Comparison of ENCODE assay signal across 8 mouse cellular contexts in the genomic region with DNA sequence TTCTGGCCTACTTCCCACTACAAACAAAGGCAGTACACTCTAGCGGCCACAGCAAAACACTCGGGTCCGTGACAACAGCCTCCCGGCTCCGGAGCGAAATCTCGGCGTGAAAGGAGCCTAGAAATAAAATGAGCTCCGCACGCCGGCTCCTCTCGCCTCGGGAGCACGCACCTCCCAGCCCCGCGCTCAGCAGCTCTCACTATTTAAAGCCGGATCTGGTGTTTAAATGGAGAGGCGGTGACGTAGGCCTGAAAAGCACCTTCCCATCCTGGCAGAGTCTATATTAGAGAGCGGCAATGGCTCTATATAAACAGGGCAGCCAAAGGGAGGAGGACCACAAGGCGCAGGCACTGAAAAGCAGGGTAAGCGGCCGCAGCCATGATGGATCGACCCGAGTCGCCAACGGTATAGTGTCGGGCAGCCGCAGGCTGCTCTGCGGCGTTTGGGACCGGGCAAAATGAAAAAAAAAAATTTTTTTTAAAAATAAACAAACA. TPM values are rescaled to one million over a fixed set of nuclear protein-coding genes. Genes with fewer than 3 reads are reported as not detected.
DNase-seq lines count a peak whose midpoint lies in the region; ATAC-seq and TF ChIP-seq lines count a peak whose summit lies in the region.

No protein-coding gene starts in this region.

- peak overlapping the region; percentile 86 for H3ac ChIP-seq in myocyte (ENCODE audit: control insufficient read depth, insufficient read length)

- H3K27ac ChIP-seq in bone marrow macrophage, adult 2 months (ENCODE audit: insufficient read depth, low read depth, low read length): peak overlapping the region; percentile 78
- H3K27ac ChIP-seq in embryonic fibroblast, embryonic 13.5 days (ENCODE audit: insufficient read depth, low read length): peak overlapping the region; percentile 84
- peak overlapping the region; percentile 100 for H3K27ac ChIP-seq in heart, embryonic 11.5 days (ENCODE audit: low read depth, low read length)
- H3K27ac ChIP-seq in kidney, embryonic 16.5 days (ENCODE audit: low read length): peak overlapping the region; percentile 99
- peak overlapping the region; percentile 99 for H3K27ac ChIP-seq in liver, adult 2 months (replicated peaks; ENCODE audit: insufficient read depth, low read depth, low read length)

- TF ChIP-seq POLR2A in bone marrow macrophage, adult 2 months (IDR thresholded peaks at IDR 0.05; ENCODE audit: borderline replicate concordance, low read depth, low read length): peak; percentile 96
- peak; percentile 98 for TF ChIP-seq POLR2A in embryonic fibroblast, embryonic 13.5 days (IDR thresholded peaks at IDR 0.05; ENCODE audit: low read depth, low read length)
- peak; percentile 95 for TF ChIP-seq POLR2A in liver, adult 2 months (IDR thresholded peaks at IDR 0.05; ENCODE audit: extremely low read depth, insufficient read depth, low read length)
- peak; percentile 88 for TF ChIP-seq POLR2A in myocyte (IDR thresholded peaks at IDR 0.05; ENCODE audit: insufficient read length, low read depth)

- no peaks in the 10 kb centered on the region for H3K27me3 ChIP-seq in heart, embryonic 11.5 days (ENCODE audit: control insufficient read depth, insufficient read depth, low read length)
- no peaks in the 10 kb centered on the region for H3K27me3 ChIP-seq in kidney, embryonic 16.5 days (ENCODE audit: insufficient read depth, low read length)
- H3K27me3 ChIP-seq in liver, adult 2 months (ENCODE audit: control insufficient read depth, insufficient read depth, low read length): no peaks in the 10 kb centered on the region
- H3K27me3 ChIP-seq in myocyte (ENCODE audit: control insufficient read depth, insufficient read depth, insufficient read length): no peaks in the 10 kb centered on the region
- H3K27me3 ChIP-seq in splenic B cell, adult 2 months (ENCODE audit: control insufficient read depth, insufficient read depth, low read length, poor library complexity, severe bottlenecking): no peaks in the 10 kb centered on the region

- WGBS in heart, embryonic 11.5 days (ENCODE audit: insufficient replicate concordance): under 1% methylated on average over 32 of the region's 32 CpGs
- under 1% methylated on average over 32 of the region's 32 CpGs for WGBS in kidney, embryonic 16.5 days
- WGBS in liver, adult 2 months: under 1% methylated on average over 32 of the region's 32 CpGs

- peaks cover 5% of the 10 kb centered on the region for H3K36me3 ChIP-seq in heart, embryonic 11.5 days (ENCODE audit: control insufficient read depth, insufficient read depth, low read length)
- peaks cover 14% of the 10 kb centered on the region for H3K36me3 ChIP-seq in kidney, embryonic 16.5 days (ENCODE audit: insufficient read depth, low read length)
- H3K36me3 ChIP-seq in liver, adult 2 months (ENCODE audit: control insufficient read depth, insufficient read depth, low read length): peaks cover 15% of the 10 kb centered on the region; the same call in 1 of the 2 replicates
- peaks cover 23% of the 10 kb centered on the region for H3K36me3 ChIP-seq in myocyte (ENCODE audit: control insufficient read depth, insufficient read depth)
- H3K36me3 ChIP-seq in splenic B cell, adult 2 months (ENCODE audit: control insufficient read depth, insufficient read depth, low read length, poor library complexity, severe bottlenecking): peaks cover 4% of the 10 kb centered on the region

- H3K4me3 ChIP-seq in bone marrow macrophage, adult 2 months (ENCODE audit: insufficient read depth, low read length): peak overlapping the region; percentile 55
- H3K4me3 ChIP-seq in embryonic fibroblast, embryonic 13.5 days (ENCODE audit: insufficient read depth, low read length): peak overlapping the region; percentile 91
- peak overlapping the region; percentile 90 for H3K4me3 ChIP-seq in heart, embryonic 11.5 days (ENCODE audit: low read depth, low read length)
- peak overlapping the region; percentile 90 for H3K4me3 ChIP-seq in kidney, embryonic 16.5 days (ENCODE audit: low read length)
- H3K4me3 ChIP-seq in liver, adult 2 months (ENCODE audit: insufficient read depth, low read depth, low read length): peak overlapping the region; percentile 89
- H3K4me3 ChIP-seq in myocyte: peak overlapping the region; percentile 53

- no peaks in the 10 kb centered on the region; the same call in 1 of the 2 replicates for H3K79me2 ChIP-seq in liver, adult 2 months (ENCODE audit: control insufficient read depth, insufficient read depth, low read length)
- H3K79me2 ChIP-seq in myocyte (ENCODE audit: control insufficient read depth, insufficient read depth): peaks cover 27% of the 10 kb centered on the region

- ATAC-seq in heart, embryonic 11.5 days (replicated peaks; ENCODE audit: insufficient number of reproducible peaks, low FRiP score, low TSS enrichment): peak; percentile 83
- peak; percentile 92 for ATAC-seq in kidney, embryonic 16.5 days (ENCODE audit: low FRiP score, low TSS enrichment)

- H3K9ac ChIP-seq in heart, embryonic 11.5 days (ENCODE audit: low read depth, low read length): peak overlapping the region; percentile 100
- peak overlapping the region; percentile 100 for H3K9ac ChIP-seq in kidney, embryonic 16.5 days (replicated peaks; ENCODE audit: low read length)
- H3K9ac ChIP-seq in liver, adult 2 months (ENCODE audit: low read depth, low read length): peak overlapping the region; percentile 93

- peak; percentile 94 for DNase-seq in A20 (ENCODE audit: low read depth, low spot score)
- peak; percentile 90 for DNase-seq in liver, adult 2 months (ENCODE audit: extremely low read depth, low read depth, low spot score)
- peak; percentile 94 for DNase-seq in splenic B cell, adult 2 months (ENCODE audit: low read depth, low spot score)

- no peak for TF ChIP-seq CTCF in bone marrow macrophage, adult 2 months (IDR thresholded peaks at IDR 0.05; ENCODE audit: low read depth, low read length)
- TF ChIP-seq CTCF in embryonic fibroblast, embryonic 13.5 days (IDR thresholded peaks at IDR 0.05; ENCODE audit: borderline replicate concordance, insufficient read depth, low read length): no peak
- TF ChIP-seq CTCF in liver, adult 2 months (IDR thresholded peaks at IDR 0.05; ENCODE audit: low read depth, low read length): 0 out of 2 replicates have a peak, but pooled peaks have one; percentile 11

- no peaks in the 10 kb centered on the region for H3K9me3 ChIP-seq in heart, embryonic 11.5 days (replicated peaks; ENCODE audit: control insufficient read depth, low read length)
- H3K9me3 ChIP-seq in kidney, embryonic 16.5 days (ENCODE audit: low read length): no peaks in the 10 kb centered on the region

- H3K4me1 ChIP-seq in bone marrow macrophage, adult 2 months (ENCODE audit: control insufficient read depth, insufficient read depth, low read length): peaks cover 31% of the 10 kb centered on the region
- H3K4me1 ChIP-seq in embryonic fibroblast, embryonic 13.5 days (ENCODE audit: control insufficient read depth, insufficient read depth, low read length): no peaks in the 10 kb centered on the region; the same call in 1 of the 2 replicates
- peaks cover 13% of the 10 kb centered on the region for H3K4me1 ChIP-seq in heart, embryonic 11.5 days (ENCODE audit: control insufficient read depth, insufficient read depth, low read length)
- peaks cover 20% of the 10 kb centered on the region for H3K4me1 ChIP-seq in kidney, embryonic 16.5 days (ENCODE audit: insufficient read depth, low read length)
- peaks cover 4% of the 10 kb centered on the region for H3K4me1 ChIP-seq in liver, adult 2 months (ENCODE audit: control insufficient read depth, insufficient read depth, low read length)

- peak overlapping the region; percentile 82 for H3K4me2 ChIP-seq in heart, embryonic 11.5 days
- peak overlapping the region; percentile 75 for H3K4me2 ChIP-seq in kidney, embryonic 16.5 days (replicated peaks; ENCODE audit: low read depth, low read length)
- H3K4me2 ChIP-seq in myocyte (ENCODE audit: low read depth): peak overlapping the region; percentile 62

TF ChIP-seq in myocyte, 11 proteins besides CTCF, POLR2A, EP300 and RAD21:
- TF ChIP-seq MYOD1 (IDR thresholded peaks at IDR 0.05; ENCODE audit: control insufficient read depth in 1 of 3, insufficient read length in 2 of 3, low read depth in 2 of 3): no peak
- TF ChIP-seq REST (IDR thresholded peaks at IDR 0.05; ENCODE audit: insufficient read depth, insufficient read length): peak; percentile 44
- TF ChIP-seq USF1 (IDR thresholded peaks at IDR 0.05; ENCODE audit: low read depth): no peak
- TF ChIP-seq TCF12 (IDR thresholded peaks at IDR 0.05; ENCODE audit: insufficient read depth, poor library complexity, severe bottlenecking): no peak
- no peak for TF ChIP-seq E2F4 (IDR thresholded peaks at IDR 0.05; ENCODE audit: insufficient read depth)
- TF ChIP-seq MYOG (IDR thresholded peaks at IDR 0.05; ENCODE audit: control insufficient read depth in 1 of 3, insufficient read depth in 1 of 3, insufficient read length in 2 of 3, low read depth in 2 of 3): no peak
- peak; percentile 96 for TF ChIP-seq POLR2AphosphoS2 (IDR thresholded peaks at IDR 0.05; ENCODE audit: insufficient read length, low read depth)

RNA-seq across cellular contexts. Expression of gene Gtf2a1, which starts 2.1 kb away (rescaled TPM):
- polyA plus RNA-seq in bone marrow macrophage, adult 2 months (2012; ENCODE audit: insufficient read depth, insufficient read length, missing spikeins): 46.6 and 54.9 TPM in 2 replicates
- 62.0 and 85.9 TPM in 2 replicates for polyA plus RNA-seq in embryonic fibroblast, embryonic 13.5 days (2011; ENCODE audit: insufficient read length, low read depth, missing spikeins)
- polyA plus RNA-seq in heart, embryonic 11.5 days (2014; fragmentation: Nextera tagmentation; extraction: Ambion mirVana): 26.4 and 32.0 TPM in 2 replicates
- 50.3 and 51.3 TPM in 2 replicates for polyA plus RNA-seq in kidney, embryonic 16.5 days (2015; fragmentation: Nextera tagmentation; extraction: Ambion mirVana)
- total RNA-seq in liver, adult 2 months (2014; rRNA removed): 19.1 and 25.2 TPM in 2 replicates
- polyA plus RNA-seq in liver, adult 2 months (2012; rRNA removed): 8.7 and 9.7 TPM in 2 replicates
- 5.8 TPM for polyA plus RNA-seq in myocyte (2012; fragmentation: generic; extraction: Trizol)

Comparison
In these comparisons a context has a peak if more than half of its experiments do, and no peak if none do; other contexts are left out.
1. Peak in every context shown above with its lines: DNase-seq, ATAC-seq, H3K4me3 ChIP-seq and H3K27ac ChIP-seq.